Mouse (Mus musculus): ENCODE data around the gene Hist2h2aa2. TPM values are rescaled to one million over a fixed set of nuclear protein-coding genes. Genes with fewer than 3 reads are reported as not detected.

The Hist2h2aa2 gene
- 149 and 171 TPM in 2 replicates for polyA plus RNA-seq (2015; fragmentation: Nextera tagmentation; extraction: Ambion mirVana)

GRCm38 (mm10) chr3:96239949-96240798, at the start of gene Hist2h2aa2:
Gene Hist2h2aa2 (minus strand): TSS chr3:96240276.

GRCm38 (mm10) chr3:96269511-96270474, 29.7 kb upstream of the Hist2h2aa2 start, which contains the start of gene Hist2h2bb:
Gene Hist2h2bb (plus strand): TSS chr3:96269752.

GRCm38 (mm10) chr3:96268051-96268775, 28.1 kb upstream of the Hist2h2aa2 start, which contains the start of gene Hist2h3b:
Gene Hist2h3b (plus strand): TSS chr3:96268654.

GRCm38 (mm10) chr3:96262979-96263550, 23.0 kb upstream of the Hist2h2aa2 start, which contains the start of gene Hist2h4:
Gene Hist2h4 (minus strand): TSS chr3:96263311.

GRCm38 (mm10) chr3:96246427-96246856, 6.4 kb upstream of the Hist2h2aa2 start, which contains the start of gene Hist2h3c1:
Gene Hist2h3c1 (plus strand): TSS chr3:96246685.

GRCm38 (mm10) chr3:96245003-96245886, 5.2 kb upstream of the Hist2h2aa2 start, which contains the start of gene Hist2h2aa1:
Gene Hist2h2aa1 (plus strand): TSS chr3:96245497.

GRCm38 (mm10) chr3:96238954-96239793, 902 bp downstream of the Hist2h2aa2 start, which contains the start of gene Hist2h3c2:
Gene Hist2h3c2 (minus strand): TSS chr3:96239127.

GRCm38 (mm10) chr3:96220765-96221639, 19.1 kb downstream of the Hist2h2aa2 start, which contains the start of the genes Hist2h2ac and Hist2h2be:
Gene Hist2h2ac (minus strand): TSS chr3:96220880.
Gene Hist2h2be (plus strand): TSS chr3:96221119.

GRCm38 (mm10) chr3:96219661-96220130, 20.4 kb downstream of the Hist2h2aa2 start, which contains the start of the genes Bola1 and Hist2h2ab:
Gene Bola1 (minus strand): TSS chr3:96219709.
Gene Hist2h2ab (plus strand): TSS chr3:96219865.

Small RNAs within 50 kb of the gene (microRNA-seq; reads per million reads assigned to microRNA genes)
- gene Gm44492 = 0 to 0.10 reads per million in 2 experiments
- gene Gm47311 = 0 reads per million in 2 experiments
- 0 reads per million in 2 experiments for gene Gm47313

Other genes starting within 250 kb of the Hist2h2aa2 start
- 77.5 and 80.0 TPM in 2 replicates for gene Plekho1, start 244.3 kb downstream of the Hist2h2aa2 start, polyA plus RNA-seq (2015; fragmentation: Nextera tagmentation; extraction: Ambion mirVana)
- 26.6 and 29.7 TPM in 2 replicates for gene Vps45, start 181.8 kb downstream of the Hist2h2aa2 start, polyA plus RNA-seq (2015; fragmentation: Nextera tagmentation; extraction: Ambion mirVana)
- 20.5 and 21.8 TPM in 2 replicates for gene Otud7b, start 135.7 kb downstream of the Hist2h2aa2 start, polyA plus RNA-seq (2015; fragmentation: Nextera tagmentation; extraction: Ambion mirVana)
- 8.6 and 10.7 TPM in 2 replicates for gene Mtmr11, start 78.3 kb downstream of the Hist2h2aa2 start, polyA plus RNA-seq (2015; fragmentation: Nextera tagmentation; extraction: Ambion mirVana)
- gene Sf3b4, start 67.9 kb downstream of the Hist2h2aa2 start, polyA plus RNA-seq (2015; fragmentation: Nextera tagmentation; extraction: Ambion mirVana) = 39.7 and 47.5 TPM in 2 replicates
- gene Sv2a, start 59.1 kb downstream of the Hist2h2aa2 start, polyA plus RNA-seq (2015; fragmentation: Nextera tagmentation; extraction: Ambion mirVana) = 0.71 and 0.97 TPM in 2 replicates
- 47.6 and 49.2 TPM in 2 replicates for gene Bola1, start 20.6 kb downstream of the Hist2h2aa2 start, polyA plus RNA-seq (2015; fragmentation: Nextera tagmentation; extraction: Ambion mirVana)
- gene Hist2h2ab, start 20.4 kb downstream of the Hist2h2aa2 start, polyA plus RNA-seq (2015; fragmentation: Nextera tagmentation; extraction: Ambion mirVana) = 0.63 TPM in 1 of 2 replicates, not detected in the other
- gene Hist2h2ac, start 19.4 kb downstream of the Hist2h2aa2 start, polyA plus RNA-seq (2015; fragmentation: Nextera tagmentation; extraction: Ambion mirVana) = 2.5 and 2.6 TPM in 2 replicates
- 1.4 and 1.6 TPM in 2 replicates for gene Hist2h2be, start 19.2 kb downstream of the Hist2h2aa2 start, polyA plus RNA-seq (2015; fragmentation: Nextera tagmentation; extraction: Ambion mirVana)
- gene Hist2h3c2, start 1.1 kb downstream of the Hist2h2aa2 start, polyA plus RNA-seq (2015; fragmentation: Nextera tagmentation; extraction: Ambion mirVana) = 4.7 and 4.9 TPM in 2 replicates
- 42.9 and 46.5 TPM in 2 replicates for gene Hist2h2aa1, start 5.2 kb upstream of the Hist2h2aa2 start, polyA plus RNA-seq (2015; fragmentation: Nextera tagmentation; extraction: Ambion mirVana)
- gene Hist2h3c1, start 6.4 kb upstream of the Hist2h2aa2 start, polyA plus RNA-seq (2015; fragmentation: Nextera tagmentation; extraction: Ambion mirVana) = 0.76 TPM in 1 of 2 replicates, not detected in the other
- 2.2 and 6.7 TPM in 2 replicates for gene Hist2h4, start 23.0 kb upstream of the Hist2h2aa2 start, polyA plus RNA-seq (2015; fragmentation: Nextera tagmentation; extraction: Ambion mirVana)
- gene Hist2h3b, start 28.4 kb upstream of the Hist2h2aa2 start, polyA plus RNA-seq (2015; fragmentation: Nextera tagmentation; extraction: Ambion mirVana) = 10.9 and 17.3 TPM in 2 replicates
- 3.3 and 4.0 TPM in 2 replicates for gene Hist2h2bb, start 29.5 kb upstream of the Hist2h2aa2 start, polyA plus RNA-seq (2015; fragmentation: Nextera tagmentation; extraction: Ambion mirVana)
- gene Fcgr1, start 53.7 kb upstream of the Hist2h2aa2 start, polyA plus RNA-seq (2015; fragmentation: Nextera tagmentation; extraction: Ambion mirVana) = 3.3 and 4.7 TPM in 2 replicates
- 0.14 and 0.28 TPM in 2 replicates for gene BC107364, start 212.0 kb upstream of the Hist2h2aa2 start, polyA plus RNA-seq (2015; fragmentation: Nextera tagmentation; extraction: Ambion mirVana)

Measured in skeletal muscle tissue, postnatal 0 days (tissue).